10 mouse cellular contexts compared by ENCODE assay signal in the genomic region with DNA sequence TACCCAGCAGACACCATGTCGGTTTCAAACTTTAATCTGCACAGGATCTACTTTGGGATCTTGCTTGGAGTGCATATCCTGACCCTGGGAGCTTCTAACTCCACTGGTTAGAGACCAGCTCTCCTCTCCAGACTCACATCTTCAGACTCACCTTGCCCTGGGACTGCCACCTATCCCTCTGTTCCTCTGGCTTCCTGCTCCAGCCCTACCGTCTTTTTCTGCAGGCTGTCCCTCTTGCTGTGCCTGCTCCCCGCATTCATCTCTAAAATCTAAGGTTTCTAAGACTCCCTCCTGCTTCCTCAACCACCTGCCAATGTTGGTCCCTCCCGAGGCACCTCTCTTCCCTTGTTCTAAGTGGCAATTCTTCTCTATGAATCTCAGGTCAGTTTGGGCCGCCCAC.
DNase-seq lines count a peak whose midpoint lies in the region; ATAC-seq lines count a peak whose summit lies in the region.
"Had no signal": no experiment of that assay in that cellular context is flagged by ENCODE, and none has a peak within 500 bp of the region (broad histone marks: within the 10 kb centered on the region; RNA-seq: fewer than 3 reads in every experiment).

No protein-coding gene starts in this region.

- no peak overlapping the region for H3K4me2 ChIP-seq in neural tube, embryonic 11.5 days (ENCODE audit: low read depth)
- no peak overlapping the region for H3K4me2 ChIP-seq in neural tube, embryonic 15.5 days
- H3K4me2 ChIP-seq: hindbrain, embryonic 15.5 days; midbrain, embryonic 12.5 days had no signal

- H3K9ac ChIP-seq in neural tube, embryonic 11.5 days (ENCODE audit: low read length): no peak overlapping the region
- H3K9ac ChIP-seq in neural tube, embryonic 15.5 days (replicated peaks): no peak overlapping the region
- H3K9ac ChIP-seq: hindbrain, embryonic 15.5 days; midbrain, embryonic 12.5 days had no signal

- no peak overlapping the region for H3K27ac ChIP-seq in neural tube, embryonic 11.5 days (ENCODE audit: low read depth, low read length)
- no peak overlapping the region for H3K27ac ChIP-seq in neural tube, embryonic 15.5 days (replicated peaks)
- H3K27ac ChIP-seq: hindbrain, embryonic 15.5 days; midbrain, embryonic 12.5 days had no signal

- DNase-seq in adrenal gland, postnatal 36 days: peak; percentile 3 to 15
- no peak for DNase-seq in adrenal gland, adult 18-20 months (ENCODE audit: low spot score in 2 of 2)
- peak; percentile 69 for DNase-seq in neural tube, embryonic 11.5 days (ENCODE audit: low spot score)
- peak; percentile 74 for DNase-seq in kidney, postnatal 10 days
- DNase-seq in yolk sac, embryonic 10.5 days (ENCODE audit: low spot score): peak; percentile 79
- no peak for DNase-seq in T-cell, adult 2 months (ENCODE audit: low spot score)
- DNase-seq in layer of hippocampus, postnatal 25 days (ENCODE audit: extremely low spot score in 1 of 2, low spot score in 1 of 2): no peak

- H3K9me3 ChIP-seq in neural tube, embryonic 11.5 days (ENCODE audit: control insufficient read depth, low read length): no peaks in the 10 kb centered on the region
- H3K9me3 ChIP-seq in neural tube, embryonic 15.5 days (replicated peaks): no peaks in the 10 kb centered on the region
- H3K9me3 ChIP-seq: hindbrain, embryonic 15.5 days; midbrain, embryonic 12.5 days had no signal

- H3K27me3 ChIP-seq in neural tube, embryonic 11.5 days (ENCODE audit: control insufficient read depth, insufficient read depth, low read length): no peaks in the 10 kb centered on the region
- H3K27me3 ChIP-seq in neural tube, embryonic 15.5 days (replicated peaks): no peaks in the 10 kb centered on the region
- H3K27me3 ChIP-seq: hindbrain, embryonic 15.5 days; midbrain, embryonic 12.5 days had no signal

- no peak overlapping the region for H3K4me3 ChIP-seq in neural tube, embryonic 11.5 days (ENCODE audit: low read depth, low read length)
- no peak overlapping the region for H3K4me3 ChIP-seq in neural tube, embryonic 15.5 days (replicated peaks)
- H3K4me3 ChIP-seq: hindbrain, embryonic 15.5 days; midbrain, embryonic 12.5 days had no signal

- ATAC-seq in neural tube, embryonic 11.5 days (ENCODE audit: insufficient read depth, low FRiP score, low TSS enrichment): no peak
- no peak for ATAC-seq in neural tube, embryonic 15.5 days (ENCODE audit: low FRiP score)

- H3K36me3 ChIP-seq in neural tube, embryonic 11.5 days (ENCODE audit: control insufficient read depth, insufficient read depth, low read length): no peaks in the 10 kb centered on the region
- no peaks in the 10 kb centered on the region for H3K36me3 ChIP-seq in neural tube, embryonic 15.5 days
- H3K36me3 ChIP-seq: hindbrain, embryonic 15.5 days; midbrain, embryonic 12.5 days had no signal

- H3K4me1 ChIP-seq in neural tube, embryonic 11.5 days (ENCODE audit: control insufficient read depth, insufficient read depth, low read length): no peaks in the 10 kb centered on the region
- H3K4me1 ChIP-seq in neural tube, embryonic 15.5 days: no peaks in the 10 kb centered on the region
- H3K4me1 ChIP-seq: hindbrain, embryonic 15.5 days; midbrain, embryonic 12.5 days had no signal

- WGBS in neural tube, embryonic 11.5 days: 34% methylated on average over 5 of the region's 5 CpGs
- 33% methylated on average over 5 of the region's 5 CpGs for WGBS in neural tube, embryonic 15.5 days

Comparison
In these comparisons a context has a peak if more than half of its experiments do, and no peak if none do; other contexts are left out.
1. DNase-seq: peak in adrenal gland, postnatal 36 days (2 of 2), neural tube, embryonic 11.5 days (single experiment), kidney, postnatal 10 days (single experiment) and yolk sac, embryonic 10.5 days (single experiment); none in adrenal gland, adult 18-20 months (0 of 2), T-cell, adult 2 months (single experiment) and layer of hippocampus, postnatal 25 days (0 of 2).